Mouse (Mus musculus) leukemia stem cell, adult 10-12 weeks (primary cell): ENCODE data around the gene Zcchc2. TPM values are rescaled to one million over a fixed set of nuclear protein-coding genes. Genes with fewer than 3 reads are reported as not detected.

Experiments used
- polyA plus RNA-seq: library from polyadenylated mRNA; stranded (reverse); fragments of >175 nt; gene quantifications from 2 replicates; pipeline ENCODE4 v1.2.3, GENCODE M21; 2012; ENCODE audit warnings: low replicate concordance

Gene Zcchc2
- 6.4 and 9.3 TPM in 2 replicates for polyA plus RNA-seq

DNA sequence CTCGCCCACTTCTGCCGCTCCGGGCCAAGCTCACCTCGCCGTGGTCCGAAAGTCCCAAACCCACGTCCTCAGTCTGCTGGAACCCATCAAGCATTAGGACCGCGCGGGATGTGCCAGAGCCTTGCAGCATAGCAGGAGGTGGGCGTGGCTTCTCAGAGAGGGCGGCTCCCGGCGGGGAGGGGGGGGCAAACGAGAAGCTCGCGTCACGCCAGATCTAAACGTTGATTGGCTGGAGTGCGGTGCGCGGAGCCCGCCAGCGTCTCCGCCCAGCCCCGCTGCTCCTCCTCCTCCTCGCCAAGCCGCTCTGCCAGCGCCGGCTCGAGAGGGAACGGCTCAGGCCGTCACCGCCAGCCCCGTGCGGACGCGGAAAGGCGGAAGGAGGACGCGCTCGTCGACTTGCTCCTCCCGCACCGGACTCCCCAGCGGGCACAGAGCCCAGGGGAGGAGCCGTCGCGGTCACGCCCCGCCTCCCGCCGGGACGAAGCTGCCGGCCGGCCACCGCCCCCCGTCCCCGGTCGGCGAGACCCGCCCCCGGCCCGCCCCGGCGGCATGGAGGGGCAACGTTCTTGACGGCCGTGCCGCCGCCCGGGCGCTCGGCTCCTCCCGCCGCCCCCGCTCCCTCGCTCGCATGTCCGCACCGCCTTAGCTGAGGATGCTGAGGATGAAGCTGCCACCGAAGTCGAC lies at the start of gene Zcchc2:
Gene Zcchc2 (plus strand): TSS at position 269 of the 684 bp plus-strand sequence.

Other genes starting within 250 kb of the Zcchc2 start
- gene Tnfrsf11a, start 209.7 kb upstream of the Zcchc2 start, polyA plus RNA-seq = 0.17 and 0.60 TPM in 2 replicates
- gene Phlpp1, start 181.3 kb downstream of the Zcchc2 start, polyA plus RNA-seq = 1.7 and 3.2 TPM in 2 replicates